Mouse (Mus musculus): ENCODE results near the gene Cacna1a.

DNA sequence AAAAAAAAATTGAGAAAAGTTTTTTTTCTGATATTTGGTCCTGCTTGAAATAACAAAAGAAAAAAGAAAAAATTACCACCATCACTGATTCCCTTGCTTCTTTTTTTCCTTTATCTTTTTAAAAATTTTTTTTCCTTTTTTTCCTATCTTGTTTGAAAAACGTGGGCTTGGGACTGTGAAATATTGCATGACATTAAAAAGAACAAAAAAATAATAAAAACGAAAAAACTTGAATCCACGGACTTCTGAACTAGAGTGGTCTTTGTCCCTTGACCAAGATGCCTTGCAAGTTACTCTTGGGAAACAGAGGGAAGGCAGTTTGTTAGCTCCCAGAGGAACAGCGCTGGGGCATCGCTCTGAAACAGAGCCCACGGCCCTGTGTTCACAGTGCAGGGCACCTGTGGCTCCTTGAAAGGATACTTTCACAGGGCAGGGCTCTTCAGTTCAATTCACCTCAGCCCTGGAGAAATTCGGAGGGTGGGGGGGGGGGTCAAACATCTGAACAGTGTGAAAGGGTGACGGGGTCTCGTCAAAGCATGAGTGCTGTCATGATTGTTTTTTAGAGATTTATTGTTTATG, 251.9 kb downstream of the Cacna1a start:
- TF ChIP-seq MAFK (IDR thresholded peaks at IDR 0.05; ENCODE audit: insufficient read depth, low read depth, low read length) (no peak), ZNF384 (IDR thresholded peaks at IDR 0.05; ENCODE audit: low read depth, low read length) (no peak), CHD2 (IDR thresholded peaks at IDR 0.05; ENCODE audit: low read depth, low read length) (no peak)

Data from ES-E14 (cell line).